Mouse (Mus musculus) heart, postnatal 0 days (tissue): ENCODE data around the gene Gprc5a. TPM values are rescaled to one million over a fixed set of nuclear protein-coding genes. Genes with fewer than 3 reads are reported as not detected.

ENCODE experiments used
- ATAC-seq: fragments of 200-750 bp; cut with Nextera tagmentation; 2 replicates; pipeline ENCODE4 v1.8.0; 2017; ENCODE audit warnings: low read depth, moderate number of reproducible peaks, moderate library complexity; ENCODE audit not compliant: insufficient read depth
- DNase-seq: peaks from one replicate; pipeline ENCODE4 v3.0.0-alpha.2; 2016; ENCODE audit warnings: low spot score
- H3K27ac ChIP-seq: fragments of 300-500 bp; sonication (generic); 2 replicates; pipeline ENCODE4 v1.5.1; 2014; ENCODE audit warnings: low read depth, mild to moderate bottlenecking
- H3K27me3 ChIP-seq: fragments of 300-500 bp; sonication (generic); 2 replicates; pipeline ENCODE4 v1.6.1; 2014; ENCODE audit warnings: low read length, mixed read lengths; ENCODE audit not compliant: control insufficient read depth, insufficient read depth
- H3K36me3 ChIP-seq: fragments of 300-500 bp; sonication (generic); replicated peaks from 2 replicates; pipeline ENCODE4 v1.6.1; 2014; ENCODE audit warnings: low read length, mixed read lengths; ENCODE audit not compliant: control insufficient read depth, insufficient read depth
- H3K4me1 ChIP-seq: fragments of 300-500 bp; sonication (generic); 2 replicates; pipeline ENCODE4 v1.6.1; 2014; ENCODE audit warnings: antibody characterized with exemption; ENCODE audit not compliant: control insufficient read depth, insufficient read depth
- H3K4me2 ChIP-seq: fragments of 300-500 bp; sonication (generic); 2 replicates; pipeline ENCODE4 v1.6.1; 2014; ENCODE audit warnings: low read depth, mild to moderate bottlenecking, low read length, moderate library complexity
- H3K4me3 ChIP-seq: fragments of 300-500 bp; sonication (generic); 2 replicates; pipeline ENCODE4 v1.5.1; 2014; ENCODE audit warnings: low read depth, low read length
- H3K9ac ChIP-seq: fragments of 300-500 bp; sonication (generic); replicated peaks from 2 replicates; pipeline ENCODE4 v1.6.1; 2014; ENCODE audit warnings: low read depth, low read length, mixed read lengths
- H3K9me3 ChIP-seq: fragments of 300-500 bp; sonication (generic); replicated peaks from 2 replicates; pipeline ENCODE4 v1.6.1; 2016; ENCODE audit warnings: low read length; ENCODE audit not compliant: control insufficient read depth
- CTCF ChIP-seq: IDR thresholded peaks from 2 replicates; pipeline ENCODE4 v1.5.1; 2016; ENCODE audit warnings: antibody characterized with exemption, control low read depth, low read depth
- EP300 ChIP-seq: IDR thresholded peaks from 2 replicates; pipeline ENCODE4 v1.6.1; 2016; ENCODE audit warnings: antibody characterized with exemption, low read depth
- WGBS: fragments of 180-500 bp; shearing (Covaris S2); extraction: QIAGEN DNeasy Blood & Tissue Kit; methylation state at CpG from one replicate; pipeline ENCODE4 v1.1.7; 2014; 5-methylcytosine and 5-hydroxymethylcytosine counted together
- polyA plus RNA-seq: library from polyadenylated mRNA; unstranded; fragments of >200 nt; fragmentation: Nextera tagmentation; extraction: Ambion mirVana; gene quantifications from 2 replicates; pipeline ENCODE4 v1.2.1, GENCODE M21; 2015
- total RNA-seq: library from RNA; depleted of rRNA; stranded (reverse); fragments of >200 nt; gene quantifications from 2 replicates; pipeline ENCODE4 v1.2.3, GENCODE M21; 2014; ENCODE audit warnings: low replicate concordance

The Gprc5a gene
- total and polyA plus RNA-seq, 2 experiments from 2014 or later, result 2.3 TPM; not detected in 1

DNA sequence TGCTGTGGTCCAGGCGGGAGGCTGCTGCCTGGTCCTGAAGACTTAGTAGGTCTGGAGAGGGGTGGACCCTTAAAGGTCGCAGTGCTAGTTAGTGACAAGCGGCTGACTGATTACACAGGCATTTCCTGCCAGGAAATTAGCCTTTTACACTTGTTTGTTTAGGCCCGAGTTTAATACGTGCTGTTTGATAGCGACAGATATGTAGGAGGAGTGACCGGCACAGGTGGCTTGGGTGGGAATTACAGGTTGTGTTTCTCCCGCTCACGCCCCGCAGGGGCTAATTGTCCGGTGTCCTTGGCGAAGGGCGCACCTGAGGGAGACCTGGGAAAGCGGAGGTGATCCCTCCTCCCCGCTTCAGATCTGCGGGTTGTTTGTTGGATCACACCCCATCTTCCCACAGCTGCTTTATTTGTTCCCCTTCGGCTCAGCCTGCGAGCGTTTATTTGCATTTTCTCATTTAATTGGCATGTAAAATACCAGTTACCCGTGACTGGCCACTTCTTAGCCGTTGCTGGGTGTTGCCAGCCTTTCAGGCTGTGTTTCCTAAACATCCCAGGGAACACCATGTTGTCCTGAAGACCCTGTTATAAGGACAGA, 25.1 kb upstream of the Gprc5a start:
- TF ChIP-seq EP300 (no peak), CTCF (no peak)
- Histone ChIP-seq H3K4me2 (peak overlapping the region; percentile 50), H3K36me3 (no peaks in the 10 kb centered on the region), H3K27me3 (no peaks in the 10 kb centered on the region), H3K9ac (no peak overlapping the region), H3K4me1 (0 out of 2 replicates have a peak, but pooled peaks cover 8% of the 10 kb centered on the region), H3K27ac (no peak overlapping the region), H3K4me3 (peak overlapping the region; percentile 17), H3K9me3 (no peaks in the 10 kb centered on the region)
- WGBS, result 5% methylated on average over 21 of the region's 21 CpGs
- ATAC-seq (no peak), DNase-seq (peak; percentile 12)

DNA sequence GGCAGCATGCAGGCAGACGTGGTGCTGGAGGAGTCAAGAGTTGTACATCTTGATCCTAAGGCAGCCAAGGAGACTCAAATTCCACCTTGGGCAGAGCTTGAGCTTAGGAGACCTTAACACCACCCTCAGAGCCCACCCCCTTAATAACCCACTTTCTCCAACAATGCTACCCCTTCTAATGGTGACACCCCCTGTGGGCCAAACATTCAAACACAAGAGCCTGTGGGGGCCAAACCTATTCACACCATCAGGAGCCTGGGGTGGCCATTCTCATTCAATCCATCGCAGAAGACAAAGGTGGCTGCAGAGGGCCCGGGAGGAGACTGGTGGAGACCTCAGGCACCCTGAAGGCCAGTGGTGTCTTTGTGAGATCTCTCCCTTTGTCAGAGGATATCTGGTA, 23.5 kb upstream of the Gprc5a start:
- no peaks in the 10 kb centered on the region for H3K9me3 ChIP-seq
- 71% methylated on average over 3 of the region's 3 CpGs for WGBS
- DNase-seq (no peak), ATAC-seq (no peak)
- TF ChIP-seq EP300, result no peak
- TF ChIP-seq CTCF, result no peak
- H3K9ac ChIP-seq, result no peak overlapping the region
- no peaks in the 10 kb centered on the region for H3K36me3 ChIP-seq
- H3K4me3 ChIP-seq, result no peak overlapping the region
- no peak overlapping the region for H3K27ac ChIP-seq
- no peaks in the 10 kb centered on the region for H3K27me3 ChIP-seq
- no peak overlapping the region for H3K4me2 ChIP-seq
- 0 out of 2 replicates have a peak, but pooled peaks cover 8% of the 10 kb centered on the region for H3K4me1 ChIP-seq

DNA sequence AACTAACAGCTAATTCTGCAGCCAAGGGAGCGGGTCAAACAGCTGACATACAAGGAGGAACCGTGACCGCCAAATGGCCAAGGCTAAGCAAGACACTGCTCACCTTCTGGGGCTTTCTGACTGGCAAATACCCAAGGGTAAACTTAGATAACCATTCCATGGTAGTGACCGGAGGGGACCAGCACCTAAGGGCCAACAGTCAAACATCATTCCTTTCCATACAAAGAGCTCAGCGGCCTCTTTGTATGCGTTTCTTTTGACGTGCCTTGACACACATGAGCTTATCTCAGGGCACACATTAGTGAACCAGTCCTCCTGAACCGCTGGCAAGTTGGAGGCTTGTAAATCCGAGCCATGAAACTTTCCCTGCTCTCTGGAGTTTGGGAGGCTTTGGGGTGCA, 18.2 kb upstream of the Gprc5a start:
- Histone ChIP-seq H3K27me3 (no peaks in the 10 kb centered on the region), H3K4me3 (no peak overlapping the region), H3K4me2 (no peak overlapping the region), H3K9me3 (no peaks in the 10 kb centered on the region), H3K9ac (no peak overlapping the region), H3K4me1 (no peaks in the 10 kb centered on the region), H3K36me3 (no peaks in the 10 kb centered on the region), H3K27ac (no peak overlapping the region)
- ATAC-seq (no peak), DNase-seq (no peak)
- TF ChIP-seq CTCF (no peak), EP300 (no peak)
- WGBS, result 59% methylated on average over 9 of the region's 9 CpGs

DNA sequence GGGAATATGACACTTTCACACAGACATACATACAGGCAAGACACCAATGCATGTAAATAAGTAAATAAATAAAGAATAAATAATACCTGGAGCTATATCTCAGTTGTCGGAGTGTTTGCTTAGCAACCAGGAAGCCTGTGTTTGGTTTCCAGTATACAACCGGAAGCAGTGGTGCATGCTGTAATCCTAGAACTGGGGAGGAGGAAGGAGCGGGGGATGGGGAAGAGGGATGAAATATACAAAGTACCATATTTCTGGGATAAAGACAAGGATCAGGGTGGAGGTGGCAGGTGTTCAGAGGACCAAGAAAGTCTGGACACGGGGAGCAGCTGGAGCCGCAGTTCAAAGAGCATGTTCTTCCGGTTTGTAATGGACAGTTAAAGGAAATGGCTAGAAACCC, 16.9 kb upstream of the Gprc5a start:
- ATAC-seq, result no peak
- Histone ChIP-seq H3K27ac (no peak overlapping the region), H3K4me1 (no peaks in the 10 kb centered on the region), H3K4me3 (no peak overlapping the region), H3K9ac (no peak overlapping the region), H3K27me3 (no peaks in the 10 kb centered on the region), H3K36me3 (no peaks in the 10 kb centered on the region), H3K4me2 (no peak overlapping the region), H3K9me3 (no peaks in the 10 kb centered on the region)
- no peak for DNase-seq
- TF ChIP-seq EP300, result no peak
- TF ChIP-seq CTCF, result no peak
- WGBS, result 62% methylated on average over 6 of the region's 6 CpGs

DNA sequence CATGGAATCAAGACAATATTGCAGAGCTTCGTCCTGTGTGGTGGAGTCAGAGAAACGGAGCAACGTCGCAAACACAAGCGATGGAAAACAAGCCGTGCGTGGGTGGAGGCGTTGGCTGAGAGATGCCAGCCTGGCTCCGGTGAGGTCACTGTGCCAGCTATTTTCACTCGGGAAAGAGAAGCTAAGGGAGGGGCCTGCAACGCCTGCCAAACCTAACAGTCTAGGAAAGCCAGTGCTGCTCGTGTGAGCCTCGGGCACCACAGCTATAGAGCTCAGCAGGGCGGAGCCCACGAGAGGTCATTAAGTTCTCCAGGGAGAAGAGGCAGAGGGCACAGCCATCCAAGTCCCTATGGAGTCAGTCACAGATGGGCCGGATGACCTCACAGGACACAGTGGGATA, 16.5 kb upstream of the Gprc5a start:
- no peaks in the 10 kb centered on the region for H3K36me3 ChIP-seq
- H3K4me1 ChIP-seq, result no peaks in the 10 kb centered on the region
- H3K4me3 ChIP-seq, result no peak overlapping the region
- no peaks in the 10 kb centered on the region for H3K27me3 ChIP-seq
- no peak overlapping the region for H3K4me2 ChIP-seq
- H3K27ac ChIP-seq, result no peak overlapping the region
- no peak overlapping the region for H3K9ac ChIP-seq
- TF ChIP-seq CTCF, result no peak
- TF ChIP-seq EP300, result no peak
- DNase-seq (peak; percentile 55), ATAC-seq (peak; percentile 86)
- H3K9me3 ChIP-seq, result no peaks in the 10 kb centered on the region
- 55% methylated on average over 16 of the region's 16 CpGs for WGBS

DNA sequence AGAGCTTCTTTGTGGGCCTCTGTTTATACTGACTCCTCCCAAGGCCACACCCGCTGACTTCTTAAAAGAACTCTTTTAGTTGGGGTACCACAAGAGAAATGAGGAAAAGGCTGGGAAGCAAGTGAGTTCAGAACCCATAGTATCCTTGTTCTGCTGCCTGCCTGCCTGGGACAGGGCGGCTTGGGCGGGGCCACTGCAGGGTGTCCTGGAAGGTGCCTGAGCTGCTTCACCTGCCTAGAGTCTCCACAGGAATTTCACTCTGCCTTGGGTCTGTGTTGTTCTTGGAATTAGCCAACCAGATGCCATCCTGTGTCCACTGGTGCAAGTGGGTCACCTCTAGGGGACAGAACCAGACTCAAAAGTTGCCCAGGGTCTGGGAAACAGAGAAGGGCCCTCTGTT, 11.7 kb upstream of the Gprc5a start:
- H3K36me3 ChIP-seq, result no peaks in the 10 kb centered on the region
- no peak overlapping the region for H3K9ac ChIP-seq
- no peak overlapping the region for H3K4me3 ChIP-seq
- no peak for TF ChIP-seq EP300
- no peak for TF ChIP-seq CTCF
- no peak overlapping the region for H3K4me2 ChIP-seq
- DNase-seq (no peak), ATAC-seq (no peak)
- WGBS, result 65% methylated on average over 3 of the region's 3 CpGs
- H3K27ac ChIP-seq, result no peak overlapping the region
- H3K9me3 ChIP-seq, result no peaks in the 10 kb centered on the region
- no peaks in the 10 kb centered on the region for H3K27me3 ChIP-seq
- H3K4me1 ChIP-seq, result no peaks in the 10 kb centered on the region
